Mouse (Mus musculus) right cerebral cortex, postnatal 10 days (tissue): ENCODE measurements around the gene Ttc34.
A peak's percentile ranks its signal among the peaks of the same experiment; 100 is the strongest.

Source experiments
- DNase-seq, 2 experiments: peaks; one replicate each; pipeline ENCODE4 v3.0.0; 2021; ENCODE audit warnings: low spot score in 2 of 2

Gene Ttc34

GRCm38 (mm10) chr4:154856882-154857281 is 19.6 kb downstream of the Ttc34 start:
- DNase-seq: peak in 1 of 2 experiments; percentile 33

- peak in 1 of 2 experiments; percentile 26 for DNase-seq
These were observed 20.3 kb downstream of the Ttc34 start for GRCm38 (mm10) chr4:154857366-154858240.

GRCm38 (mm10) chr4:154858601-154859000 is 21.3 kb downstream of the Ttc34 start:
- DNase-seq: peak in 1 of 2 experiments; percentile 10

DNA sequence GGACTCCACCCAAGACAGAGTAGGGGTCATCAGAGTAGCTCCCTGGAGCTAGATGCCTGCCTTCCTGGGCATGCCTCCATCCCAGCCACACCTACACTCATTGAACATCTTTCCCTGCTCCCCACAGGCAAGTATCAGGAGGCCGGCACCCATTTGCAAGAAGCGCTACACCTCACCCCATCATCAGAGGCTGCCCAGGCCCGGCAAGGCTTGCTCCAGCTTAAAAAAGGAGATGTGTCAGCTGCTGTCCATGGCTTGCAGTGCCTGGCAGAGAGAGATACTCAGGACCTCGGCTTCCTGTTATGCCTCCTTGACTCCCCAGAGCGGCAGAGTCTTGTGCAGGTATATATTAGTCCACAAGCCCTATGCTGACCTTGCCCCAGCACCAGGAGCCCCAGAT is 24.7 kb downstream of the Ttc34 start:
- DNase-seq: no peak

DNA sequence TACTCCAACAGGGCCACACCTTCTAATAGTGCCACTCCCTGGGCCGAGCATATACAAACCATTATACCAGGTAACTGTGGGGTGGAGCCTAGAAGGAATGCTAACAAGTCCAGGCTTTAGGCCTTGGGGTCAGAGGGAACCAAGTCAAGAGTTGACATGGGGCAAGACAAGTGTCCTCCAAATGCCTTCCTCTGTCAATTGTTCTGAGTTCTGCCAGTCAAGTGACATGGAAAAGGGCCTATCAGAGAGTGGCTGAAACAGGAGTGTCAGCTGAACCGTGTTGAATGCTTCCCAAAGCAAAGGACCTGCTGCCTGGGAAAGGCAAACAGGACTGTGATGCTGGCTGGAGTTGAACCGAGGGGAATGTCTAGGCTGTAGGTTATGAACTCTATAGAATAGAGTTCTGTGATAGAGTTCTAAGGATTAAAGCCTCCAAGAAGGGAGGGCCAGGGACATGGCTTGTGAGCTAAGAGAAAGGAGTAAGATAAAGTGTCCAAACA is 26.2 kb downstream of the Ttc34 start:
- DNase-seq: no peak

DNA sequence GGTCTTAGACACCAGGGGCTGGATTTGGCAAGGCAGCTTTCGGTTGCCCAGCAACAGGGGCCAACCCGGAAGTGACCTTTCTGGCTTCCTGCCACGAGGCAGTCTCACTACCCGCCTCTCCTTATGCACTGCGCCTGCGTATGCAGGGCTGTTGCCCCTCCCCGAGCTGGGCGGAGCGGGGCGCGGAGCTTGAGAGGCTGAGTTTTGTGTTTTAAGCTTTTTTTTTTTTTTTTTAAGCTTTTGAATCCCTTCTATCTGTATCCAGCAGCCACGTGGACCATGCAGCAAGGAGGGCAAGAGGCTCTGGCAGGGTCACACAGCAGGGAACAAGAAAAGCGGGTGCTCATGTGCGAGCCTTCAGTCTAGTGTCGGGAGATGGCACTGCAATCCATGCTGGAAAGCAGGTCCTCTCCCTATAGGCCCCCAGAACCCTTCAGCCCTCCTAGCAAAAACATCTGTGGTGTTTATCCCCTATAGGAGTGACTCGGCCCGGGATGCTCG is 27.1 kb downstream of the Ttc34 start:
- DNase-seq: peak; percentile 94 to 95

DNA sequence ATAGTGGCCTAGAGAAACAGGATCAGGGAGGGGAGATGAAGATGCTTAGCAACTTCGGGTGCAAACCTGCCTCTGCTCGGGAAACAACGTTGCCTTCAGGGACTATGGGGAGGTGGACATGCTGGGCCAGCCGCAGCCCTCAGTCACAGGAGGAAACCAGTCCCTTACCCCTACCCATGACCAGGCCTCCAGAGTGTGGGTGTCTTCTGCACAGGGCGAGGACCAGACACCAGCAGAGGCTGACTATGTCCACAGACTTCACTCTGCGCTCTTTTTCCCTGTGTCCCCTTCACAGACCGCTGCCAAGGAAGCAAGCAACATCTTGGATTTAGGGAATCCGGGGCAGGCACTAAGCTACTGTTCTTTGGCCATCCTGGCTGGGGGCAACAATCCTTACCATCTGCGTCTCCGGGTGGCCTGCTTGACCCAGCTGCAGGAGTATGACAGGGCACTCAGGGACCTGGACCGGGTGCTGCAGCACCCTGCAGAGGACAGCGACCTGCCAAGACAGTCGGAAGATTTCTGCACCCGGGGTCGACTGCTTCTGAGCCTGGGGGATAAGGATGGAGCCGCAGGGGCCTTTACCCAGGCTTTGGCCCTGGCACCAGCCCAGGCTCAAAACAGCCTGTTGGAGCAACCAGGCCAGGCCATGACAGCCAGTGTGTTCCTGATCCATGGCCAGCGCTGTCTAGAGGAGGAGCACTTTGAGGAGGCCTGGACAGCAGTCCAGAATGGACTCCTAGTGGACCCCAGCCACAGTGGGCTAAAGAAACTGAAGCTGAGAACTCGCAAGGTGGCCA is 27.9 kb downstream of the Ttc34 start:
- DNase-seq: no peak

GRCm38 (mm10) chr4:154866391-154866790 is 29.1 kb downstream of the Ttc34 start:
- no peak for DNase-seq

- no peak for DNase-seq
These were observed 30.0 kb downstream of the Ttc34 start for GRCm38 (mm10) chr4:154867257-154867656.

- DNase-seq: no peak
These were observed 32.2 kb downstream of the Ttc34 start, which contains the start of gene Mmel1 for GRCm38 (mm10) chr4:154869440-154869839. Gene Mmel1 (plus strand): TSS chr4:154869585.

DNA sequence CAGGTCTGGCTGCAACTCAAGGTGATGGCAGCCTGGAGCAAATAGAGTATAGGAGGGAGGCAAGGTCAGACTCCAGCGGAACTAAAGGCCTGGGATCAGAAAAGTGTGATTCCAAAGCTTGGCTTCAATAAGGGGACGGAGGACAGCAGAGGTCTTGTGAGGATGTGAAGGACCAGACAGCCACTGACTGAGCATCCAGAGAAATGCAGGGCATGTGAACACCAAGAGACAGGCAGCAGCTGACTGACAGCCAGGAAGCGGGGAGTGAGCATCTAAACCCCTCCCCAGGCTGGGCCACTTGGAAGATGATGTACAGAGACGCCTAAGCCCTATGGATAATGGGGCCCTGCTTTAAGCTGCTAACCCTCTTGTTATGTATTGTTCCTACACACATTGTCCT is 33.5 kb downstream of the Ttc34 start:
- no peak for DNase-seq

DNA sequence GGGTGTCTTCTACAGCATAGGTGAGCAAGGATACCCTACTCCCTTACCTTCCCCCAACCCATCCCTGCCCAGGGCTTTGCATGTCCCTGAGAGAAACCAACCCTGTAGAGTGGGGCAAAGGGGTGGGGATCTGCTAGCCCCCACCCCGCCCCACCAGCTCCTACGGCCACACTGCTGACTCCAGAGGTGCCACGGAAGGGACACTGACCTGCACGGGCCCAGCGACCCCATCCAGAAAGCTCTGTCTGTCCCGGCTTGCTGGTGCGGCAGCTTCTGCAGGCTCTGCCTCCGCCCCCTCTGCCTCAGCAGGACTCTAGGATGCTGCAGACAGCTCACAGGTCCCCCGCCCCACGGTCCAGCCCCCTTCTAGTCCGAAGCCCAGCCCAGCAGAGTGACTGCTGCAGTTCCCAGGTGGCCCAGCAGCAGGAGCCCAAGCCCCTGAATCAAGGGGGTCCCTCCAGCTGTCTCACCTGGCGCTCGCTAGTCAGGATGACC is 34.5 kb downstream of the Ttc34 start:
- DNase-seq: no peak

GRCm38 (mm10) chr4:154873186-154873585 is 35.9 kb downstream of the Ttc34 start:
- no peak for DNase-seq

GRCm38 (mm10) chr4:154877864-154878548 is 40.7 kb downstream of the Ttc34 start:
- peak; percentile 93 to 96 for DNase-seq

DNA sequence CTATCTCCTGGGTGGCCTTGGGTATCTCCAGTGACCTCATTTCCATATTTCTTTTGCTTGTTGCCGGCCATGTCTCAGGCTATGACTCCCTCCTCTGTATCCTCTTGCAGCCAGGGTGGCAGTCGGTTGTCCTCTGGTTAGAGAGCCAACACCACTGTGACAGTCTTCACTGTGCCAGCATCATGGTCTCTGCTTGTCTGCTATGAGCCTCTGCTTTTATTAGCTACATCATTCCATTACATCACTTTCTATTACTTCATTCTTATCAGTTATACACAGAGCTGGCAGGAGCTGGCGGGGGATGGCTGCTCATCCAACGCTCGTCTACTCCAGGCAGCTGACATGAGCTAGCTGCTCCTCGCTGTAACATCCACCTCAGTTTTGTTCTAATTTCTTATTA is 43.5 kb downstream of the Ttc34 start:
- DNase-seq: peak in 1 of 2 experiments; percentile 47

DNA sequence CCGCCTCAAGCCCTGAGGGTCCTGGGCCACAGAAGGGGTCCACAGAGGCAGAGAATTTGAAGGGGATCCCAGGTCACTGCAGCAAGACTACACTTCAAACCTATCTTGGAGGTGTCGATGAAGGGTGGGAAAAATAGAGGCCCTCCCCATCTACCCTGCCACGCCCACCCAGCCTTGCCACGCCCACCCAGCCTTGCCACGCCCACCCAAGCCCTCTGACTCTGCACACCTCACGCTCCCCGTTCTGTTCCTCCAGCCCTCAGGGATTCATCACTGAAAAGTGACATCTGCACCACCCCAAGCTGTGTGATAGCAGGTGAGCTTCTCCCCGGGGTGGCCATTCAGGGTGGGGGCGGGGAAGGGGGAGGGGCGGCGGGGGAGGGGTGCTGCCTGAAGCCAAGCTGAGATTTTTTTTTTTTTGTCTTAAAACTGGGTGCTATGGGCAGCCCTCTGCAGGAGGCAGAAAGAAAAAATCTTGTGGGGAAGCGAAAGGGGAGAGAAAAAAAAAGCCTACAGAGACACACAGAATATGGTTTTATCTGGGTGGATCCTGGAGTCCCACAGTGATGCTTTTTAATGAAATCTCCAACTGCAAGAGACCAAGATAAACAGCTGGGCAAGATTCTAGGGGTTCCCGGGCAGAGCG is 44.9 kb downstream of the Ttc34 start:
- DNase-seq: no peak

DNA sequence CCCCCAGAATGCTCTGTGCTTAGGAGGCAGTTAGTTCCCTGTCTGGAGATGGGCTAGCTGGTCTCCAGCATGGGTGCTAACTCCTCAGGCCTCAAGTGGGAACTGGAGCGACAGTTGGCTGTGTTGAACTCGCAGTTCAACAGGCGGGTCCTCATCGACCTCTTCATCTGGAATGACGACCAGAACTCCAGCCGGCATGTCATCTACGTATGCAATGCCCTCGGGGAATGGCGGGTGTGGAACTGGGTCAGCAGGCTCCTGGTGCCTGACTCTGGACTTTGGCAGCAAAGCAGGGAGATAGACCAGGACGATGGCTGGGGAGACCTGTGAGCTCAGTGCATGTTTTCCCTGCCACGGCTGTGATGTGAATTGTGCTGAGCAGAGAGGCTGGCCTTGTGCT is 48.2 kb downstream of the Ttc34 start:
- no peak for DNase-seq

DNA sequence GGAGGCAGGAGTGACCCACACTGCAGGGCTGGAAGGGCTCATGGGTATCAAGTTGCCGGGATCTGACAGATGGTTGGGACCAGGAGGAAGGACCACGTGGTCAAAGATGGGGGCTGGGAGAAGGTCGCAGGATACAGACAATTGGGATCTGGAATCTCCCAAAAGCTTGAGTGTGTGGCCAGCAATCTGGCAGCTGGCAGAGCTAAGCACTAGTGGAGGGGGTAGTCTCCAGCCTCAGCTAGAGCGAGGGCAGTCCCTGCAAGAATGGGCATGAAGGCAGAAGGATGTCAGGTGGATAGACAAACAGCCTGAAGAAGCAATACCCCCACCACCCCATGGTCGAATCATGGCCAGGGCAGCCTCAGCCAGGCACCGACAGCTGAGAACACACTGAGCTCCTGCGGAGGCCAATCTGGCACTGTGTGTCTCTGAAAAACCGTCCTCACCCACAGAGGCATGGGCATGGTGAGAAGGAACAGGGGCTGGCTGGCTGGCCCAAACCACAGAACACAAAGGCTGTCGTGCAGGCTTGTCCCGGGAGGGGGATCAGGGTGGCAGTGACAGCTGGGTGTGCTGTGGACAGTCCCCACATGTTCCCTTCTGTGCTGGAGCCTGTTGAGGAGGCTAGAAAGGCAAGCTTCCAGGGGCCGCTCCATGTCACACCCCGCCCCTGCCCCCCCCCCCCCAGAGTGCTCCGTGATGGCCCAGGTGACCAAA is 49.8 kb downstream of the Ttc34 start:
- no peak for DNase-seq

DNA sequence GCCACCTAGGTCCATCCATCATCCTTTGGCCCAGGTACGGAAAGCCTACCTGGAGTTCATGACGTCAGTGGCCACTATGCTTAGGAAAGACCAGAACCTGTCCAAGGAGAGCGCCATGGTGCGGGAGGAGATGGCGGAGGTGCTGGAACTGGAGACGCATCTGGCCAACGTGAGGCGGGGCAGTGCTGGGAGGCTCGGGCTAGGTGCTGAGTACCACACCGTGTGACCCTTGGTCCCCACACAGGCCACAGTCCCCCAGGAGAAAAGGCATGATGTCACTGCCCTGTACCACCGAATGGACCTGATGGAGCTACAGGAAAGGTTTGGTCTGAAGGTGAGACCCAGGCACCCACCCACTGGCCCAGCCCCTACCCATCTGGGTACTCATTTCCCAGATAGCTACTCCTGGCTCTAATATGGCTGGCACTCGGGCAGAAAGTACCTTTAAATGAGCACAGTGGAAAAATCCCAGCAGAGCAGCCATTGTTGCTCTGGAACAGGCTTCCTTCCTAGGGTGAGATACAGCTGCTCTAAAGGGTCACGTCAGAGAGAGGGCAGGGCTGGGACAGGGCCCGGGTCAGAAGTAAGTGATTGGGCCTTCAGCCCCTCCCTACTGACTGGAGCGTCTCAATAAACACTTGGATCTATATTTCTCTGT is 50.5 kb downstream of the Ttc34 start:
- DNase-seq: no peak

GRCm38 (mm10) chr4:154890887-154891286 is 53.6 kb downstream of the Ttc34 start:
- no peak for DNase-seq
